Mouse (Mus musculus) adrenal gland, adult 2 months (tissue): Measurements from ENCODE around the gene Smarcc2. TPM values are rescaled to one million over a fixed set of nuclear protein-coding genes. Genes with fewer than 3 reads are reported as not detected.

Experiments used
- DNase-seq: peaks from one replicate; pipeline ENCODE4 v3.0.0; 2021
- long read RNA-seq: library from polyadenylated mRNA; stranded (forward); transcript quantifications from one replicate; pipeline ENCODE4 v2.0.0, GENCODE M21; 2021
- polyA plus RNA-seq: library from polyadenylated mRNA; depleted of rRNA; stranded (reverse); fragments of >200 nt; gene quantifications from 2 replicates; pipeline ENCODE4 v1.2.3, GENCODE M21; 2012; rRNA removed
- total RNA-seq, 2 experiments: library from RNA; stranded (reverse); gene quantifications; 2 replicates each; pipeline ENCODE4 v1.2.3; 2021

Smarcc2 gene
- total RNA-seq (100 to 1,000 TPM; 120 to 128 TPM), polyA plus RNA-seq (129 and 130 TPM in 2 replicates)
- long read RNA-seq, full-length matches to known transcripts: 30 of 62 reads
- long read RNA-seq, partial matches to known transcripts: 16 of 62 reads
- long read RNA-seq, other reads (novel, unspliced or antisense): 16 of 62 reads

DNA sequence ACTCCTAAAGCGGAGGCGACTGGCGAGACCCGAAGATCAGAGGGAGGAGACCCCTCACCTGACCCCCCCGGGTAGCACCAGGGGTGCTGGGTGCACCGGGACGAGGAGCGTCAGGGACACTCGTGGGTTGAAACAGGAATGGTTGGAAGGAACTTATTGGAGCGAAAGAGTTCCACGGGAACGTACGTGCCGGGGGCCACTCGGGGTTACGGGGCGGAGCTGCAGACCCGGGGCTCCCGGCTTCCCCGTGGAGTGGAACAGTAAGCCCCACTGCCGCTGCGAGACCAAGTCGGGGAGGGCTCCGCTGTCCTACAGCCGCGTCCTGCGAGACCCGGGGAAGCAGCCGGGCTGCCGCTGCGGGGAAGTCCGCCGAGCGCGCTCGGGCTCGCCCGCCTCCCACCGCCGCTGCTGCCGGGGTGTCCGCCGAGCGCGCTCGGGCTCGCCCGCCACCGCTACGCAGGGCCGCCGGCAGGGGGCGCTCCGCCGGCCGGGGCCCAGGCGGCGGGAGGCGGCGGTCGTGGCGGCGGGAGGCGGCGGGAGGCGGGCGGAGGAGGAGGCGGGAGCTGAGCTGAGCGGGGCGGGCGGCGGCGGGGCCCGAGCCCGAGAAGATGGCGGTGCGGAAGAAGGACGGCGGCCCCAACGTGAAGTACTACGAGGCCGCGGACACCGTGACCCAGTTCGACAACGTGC, at the start of gene Smarcc2:
Gene Smarcc2, plus strand, starts transcription at position 530 of the 690 bp plus-strand sequence.
- peak; percentile 94 for DNase-seq

DNA sequence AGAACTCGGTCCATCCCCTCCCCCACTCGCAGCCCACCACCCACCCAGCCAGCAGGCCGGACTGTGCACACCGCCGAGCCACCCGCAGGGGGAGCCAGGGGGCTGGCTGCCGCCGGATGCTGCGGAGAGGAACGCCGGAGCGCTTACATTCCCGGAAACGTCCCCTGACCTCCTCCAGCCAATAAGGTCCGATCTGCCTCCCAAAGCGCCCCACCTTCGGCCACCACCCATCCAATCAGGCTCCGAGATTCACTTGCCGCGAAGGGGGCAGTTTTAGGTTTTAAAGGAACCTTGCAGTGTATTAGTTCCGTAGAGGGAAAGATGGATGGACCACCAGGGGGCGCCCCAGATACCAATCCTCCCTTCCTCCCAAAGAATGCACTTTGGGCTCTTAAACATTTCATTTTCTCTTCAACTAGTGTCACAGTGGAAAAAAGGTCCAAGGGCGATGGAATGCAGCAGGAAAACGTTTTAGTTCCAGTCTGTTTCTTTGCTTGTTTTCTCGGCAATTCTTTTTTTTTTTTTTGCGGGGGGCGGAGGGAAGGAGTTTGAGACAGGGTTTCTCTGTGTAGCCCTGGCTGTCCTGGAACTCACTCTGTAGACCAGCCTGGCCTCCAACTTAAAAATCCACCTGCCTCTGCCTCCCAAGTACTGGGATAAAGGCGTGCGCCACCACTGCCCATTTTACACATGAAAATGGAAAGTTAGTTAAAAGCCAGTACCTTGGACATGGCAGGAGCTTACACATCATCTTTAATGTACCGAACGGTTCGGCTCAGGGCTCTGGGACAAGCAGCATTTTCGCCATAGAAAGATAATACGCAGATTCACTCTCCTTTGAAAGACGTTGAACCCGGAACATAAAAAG, 49.1 kb upstream of the Smarcc2 start:
- DNase-seq: peak; percentile 98

GRCm38 (mm10) chr10:128410560-128410845, 48.5 kb upstream of the Smarcc2 start:
- no peak for DNase-seq

DNA sequence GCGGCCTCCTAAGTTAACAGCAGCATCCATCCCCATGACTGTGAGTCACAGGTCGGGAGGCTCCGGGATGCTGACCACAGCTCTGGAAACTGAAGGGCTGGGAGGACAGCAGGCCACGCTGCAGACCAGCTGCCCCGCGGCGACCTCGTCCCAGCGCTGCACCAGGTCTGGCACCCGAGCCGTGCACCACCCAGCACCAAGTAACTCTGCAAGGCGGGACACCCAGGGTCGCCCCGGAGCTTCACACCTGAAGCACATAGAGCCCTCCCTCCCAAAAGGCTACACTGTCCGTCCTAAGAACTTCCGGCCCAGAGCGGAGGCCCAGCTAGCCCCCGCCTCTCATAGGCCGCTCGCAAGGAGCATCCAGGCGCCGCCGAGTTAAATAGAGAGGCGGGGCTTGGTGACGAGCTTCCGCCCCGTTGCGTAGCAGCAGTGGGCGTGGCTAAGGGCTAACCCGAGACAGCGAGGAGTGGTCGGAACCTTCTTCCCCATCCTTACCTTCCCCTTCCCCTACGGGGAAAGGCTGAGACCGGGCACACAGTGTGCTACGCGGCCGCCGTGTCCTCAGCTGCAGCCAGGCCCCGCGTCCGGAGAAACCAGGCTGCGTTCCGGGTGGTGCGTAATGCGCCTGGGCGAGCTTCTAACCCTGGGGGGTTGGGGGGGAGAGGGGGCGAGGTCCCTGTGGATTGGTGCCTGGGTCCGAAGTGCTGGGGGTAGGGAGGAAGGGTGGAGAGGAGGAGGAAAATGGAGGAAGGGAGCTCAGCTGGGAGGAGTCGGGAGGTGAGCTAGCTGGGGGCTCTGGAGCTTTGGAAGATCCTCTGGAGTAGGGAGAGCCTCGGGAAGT, 47.6 kb upstream of the Smarcc2 start, which contains the start of the genes Nabp2 and Rnf41:
Gene Nabp2, minus strand, starts transcription at position 282 of the 844 bp plus-strand sequence.
Gene Rnf41, plus strand, starts transcription at position 447 of the 844 bp plus-strand sequence.
- peak; percentile 98 for DNase-seq

DNA sequence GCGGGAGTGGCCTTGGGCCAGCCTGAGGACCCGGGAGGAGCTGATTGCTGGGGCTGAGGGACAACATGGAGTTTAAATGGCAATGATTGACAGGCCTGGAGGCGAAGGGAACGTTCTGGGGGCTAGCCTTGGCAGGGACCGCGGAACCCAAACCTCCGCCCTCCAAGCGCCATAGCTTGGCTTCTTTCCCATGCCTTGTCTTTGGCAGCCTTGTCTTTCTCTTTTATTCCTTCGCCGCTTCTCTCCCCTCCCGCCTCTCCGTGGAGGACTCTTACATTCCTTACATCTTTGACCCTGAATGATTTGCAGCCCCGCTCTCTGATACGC, 47.0 kb upstream of the Smarcc2 start:
- no peak for DNase-seq

DNA sequence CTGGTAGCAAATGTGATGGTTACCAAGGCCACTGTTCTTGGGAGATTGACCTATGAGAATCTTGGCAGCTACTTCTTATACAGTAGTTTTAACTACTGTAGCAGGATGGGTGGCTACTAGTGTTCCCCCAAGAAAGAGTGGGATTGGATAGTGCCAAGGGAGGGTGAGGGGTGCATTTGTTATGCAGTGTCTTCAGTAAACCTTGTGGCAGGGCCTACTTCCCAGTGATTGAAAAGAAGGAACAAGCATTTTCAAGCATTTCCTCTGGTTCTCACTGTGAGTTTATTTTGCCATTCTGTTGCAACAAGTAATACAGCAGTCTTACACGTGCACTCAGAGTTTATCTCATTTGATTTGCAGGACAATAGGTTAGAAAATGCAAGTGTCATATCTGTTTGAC, 46.5 kb upstream of the Smarcc2 start:
- no peak for DNase-seq

- DNase-seq: no peak
These were observed 46.0 kb upstream of the Smarcc2 start for GRCm38 (mm10) chr10:128413076-128413475.

GRCm38 (mm10) chr10:128414848-128415247, 44.2 kb upstream of the Smarcc2 start:
- no peak for DNase-seq

- DNase-seq: no peak
These were observed 36.6 kb upstream of the Smarcc2 start for GRCm38 (mm10) chr10:128422426-128422825.

GRCm38 (mm10) chr10:128424604-128425003, 34.4 kb upstream of the Smarcc2 start:
- no peak for DNase-seq

GRCm38 (mm10) chr10:128425260-128425659, 33.8 kb upstream of the Smarcc2 start:
- DNase-seq: no peak

DNA sequence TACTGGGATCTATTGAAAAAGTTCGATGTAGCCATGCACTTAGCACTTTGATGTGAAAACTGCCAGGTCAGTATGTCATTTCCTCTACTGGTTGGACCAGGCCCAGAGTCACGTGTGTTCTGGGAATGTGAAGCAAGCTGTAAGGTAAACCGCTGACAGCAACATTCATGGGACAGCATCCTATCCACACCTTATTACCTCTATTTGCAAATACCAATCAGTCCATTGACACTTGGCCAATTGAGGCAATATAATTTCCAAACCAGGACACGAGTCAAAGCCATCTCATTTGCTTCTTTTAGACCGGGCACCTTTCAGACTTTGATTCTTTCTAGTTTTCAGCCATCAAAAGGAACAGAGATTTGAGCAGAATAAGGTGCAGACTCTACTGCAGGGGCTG, 30.0 kb upstream of the Smarcc2 start:
- no peak for DNase-seq

DNA sequence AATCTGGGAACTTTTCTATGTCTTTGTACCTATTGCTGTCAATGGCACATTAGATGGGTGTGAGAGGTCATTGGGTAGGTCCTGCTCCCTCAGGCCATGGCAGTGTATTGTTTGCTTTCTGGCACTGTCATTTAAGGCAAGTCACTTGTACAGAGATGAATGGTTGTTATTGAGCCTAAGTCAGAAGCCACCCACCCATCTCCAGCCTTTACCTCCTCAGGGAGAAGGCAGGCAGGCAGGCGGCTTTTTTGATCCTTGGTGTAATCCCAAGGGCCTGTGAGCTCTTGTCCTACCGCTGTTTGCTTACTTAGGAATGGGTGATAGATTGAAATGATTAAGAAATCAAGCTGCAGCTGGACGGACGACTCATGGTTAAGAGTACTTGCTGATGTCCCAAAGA, 29.6 kb upstream of the Smarcc2 start:
- no peak for DNase-seq

- DNase-seq: no peak
These were observed 25.6 kb upstream of the Smarcc2 start for GRCm38 (mm10) chr10:128433417-128433816.

DNA sequence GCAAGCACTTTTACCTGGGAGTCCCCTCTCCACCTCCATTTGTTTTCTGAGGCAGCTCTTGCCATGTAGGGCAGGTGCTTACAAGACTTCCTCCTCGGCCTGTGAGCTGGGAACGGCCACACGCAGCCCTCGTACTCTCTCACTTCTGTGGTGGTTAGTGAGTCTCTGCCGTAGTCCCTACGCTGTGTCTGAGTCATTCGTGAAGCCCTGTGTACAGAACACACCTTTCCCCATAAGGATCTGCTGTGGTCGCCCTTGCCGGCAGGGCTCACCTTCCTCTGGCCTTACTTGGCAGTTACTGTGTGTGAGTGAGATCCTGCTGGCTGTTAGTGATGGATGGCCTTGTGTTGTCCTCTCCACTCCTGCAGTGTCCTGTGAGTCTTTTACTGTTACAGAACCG, 24.4 kb upstream of the Smarcc2 start:
- peak; percentile 40 for DNase-seq

DNA sequence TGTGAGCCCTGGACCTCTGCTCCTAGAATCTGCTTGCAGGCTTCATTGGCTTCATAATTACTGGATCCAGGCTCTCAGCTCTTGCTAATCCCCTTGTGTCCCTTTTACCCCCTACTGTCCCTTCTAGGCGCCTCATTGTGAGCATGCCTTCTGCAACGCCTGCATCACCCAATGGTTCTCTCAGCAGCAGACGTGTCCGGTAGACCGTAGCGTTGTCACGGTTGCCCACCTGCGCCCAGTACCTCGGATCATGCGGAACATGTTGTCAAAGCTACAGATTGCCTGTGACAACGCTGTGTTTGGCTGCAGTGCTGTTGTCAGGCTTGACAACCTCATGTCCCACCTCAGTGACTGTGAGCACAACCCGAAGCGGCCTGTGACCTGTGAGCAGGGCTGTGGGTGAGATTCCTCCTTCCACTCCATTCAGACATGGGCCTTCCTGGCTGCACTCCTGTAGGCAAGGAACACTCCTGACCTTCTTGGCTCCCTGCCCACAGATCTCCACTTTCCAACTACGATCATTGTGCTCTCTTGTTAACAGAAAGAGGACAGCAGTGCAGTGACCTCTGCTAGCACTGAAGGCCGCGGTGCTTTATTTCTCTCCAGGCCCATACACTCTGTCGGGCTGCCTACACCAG, 23.7 kb upstream of the Smarcc2 start:
- DNase-seq: peak; percentile 73

- no peak for DNase-seq
These were observed 23.2 kb upstream of the Smarcc2 start for GRCm38 (mm10) chr10:128435873-128436272.

- no peak for DNase-seq
These were observed 22.7 kb upstream of the Smarcc2 start for GRCm38 (mm10) chr10:128436376-128436775.

GRCm38 (mm10) chr10:128438675-128439279, 20.3 kb upstream of the Smarcc2 start:
- no peak for DNase-seq

GRCm38 (mm10) chr10:128440407-128440806, 18.6 kb upstream of the Smarcc2 start:
- peak; percentile 39 for DNase-seq
